Mouse (Mus musculus) adrenal gland, postnatal 10 days (tissue): ENCODE results near the gene Pitpnc1. TPM values are rescaled to one million over a fixed set of nuclear protein-coding genes. Genes with fewer than 3 reads are reported as not detected.
A peak's percentile ranks its signal among the peaks of the same experiment; 100 is the strongest.

Experiments
- DNase-seq: peaks from one replicate; pipeline ENCODE4 v3.0.0; 2021; ENCODE audit warnings: mixed read lengths
- total RNA-seq, 2 experiments: library from RNA; stranded (reverse); gene quantifications; 2 replicates each; pipeline ENCODE4 v1.2.3; 2021

The Pitpnc1 gene
- total RNA-seq, 2 experiments from 2014 or later = 28.3 to 40.3 TPM

- DNase-seq = no peak
These were observed 100.0 kb downstream of the Pitpnc1 start for GRCm38 (mm10) chr11:107370476-107370875.

DNA sequence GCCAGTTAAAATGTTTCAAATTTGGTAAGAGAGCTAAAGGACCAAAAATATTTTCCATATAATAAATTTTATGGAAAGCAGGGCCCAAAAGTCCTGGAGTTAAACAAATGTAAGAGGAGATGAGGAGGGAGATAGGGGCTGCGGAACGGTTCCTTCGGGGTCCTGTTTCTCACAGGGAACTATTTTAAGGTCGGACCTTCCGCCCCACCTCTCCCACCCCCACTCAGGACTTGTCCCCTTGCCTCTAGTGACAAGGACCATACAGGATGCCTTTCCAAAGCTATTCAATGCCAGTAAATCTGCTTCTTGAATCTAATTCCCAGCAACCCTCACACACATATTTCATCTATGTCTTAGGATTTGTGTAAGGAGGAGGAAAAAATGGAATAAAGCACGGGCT is 100.8 kb downstream of the Pitpnc1 start:
- no peak for DNase-seq

- DNase-seq = no peak
These were observed 104.4 kb downstream of the Pitpnc1 start for GRCm38 (mm10) chr11:107365938-107366712.

- DNase-seq = no peak
These were observed 111.8 kb downstream of the Pitpnc1 start for GRCm38 (mm10) chr11:107358695-107359094.

DNA sequence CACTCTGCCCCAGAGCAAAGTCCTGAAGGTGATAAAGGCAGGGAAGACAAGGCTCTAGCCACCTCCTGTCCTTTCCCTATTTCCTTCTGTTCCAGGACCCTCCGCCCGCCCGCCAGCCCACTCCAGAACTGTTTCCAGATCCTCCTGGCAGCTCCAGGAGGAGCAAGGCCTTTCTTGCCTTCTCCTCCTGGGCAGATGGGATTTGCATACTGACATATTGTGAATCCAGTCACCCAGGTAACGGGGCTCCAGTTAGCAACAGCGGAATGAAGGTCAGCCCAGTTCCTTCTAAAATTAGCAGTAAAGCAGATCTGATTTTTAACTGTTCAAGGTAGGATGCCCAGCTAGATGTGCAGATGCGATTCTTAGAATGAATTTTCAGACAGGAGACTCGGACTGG is 114.3 kb downstream of the Pitpnc1 start:
- DNase-seq = peak; percentile 34

- DNase-seq = no peak
These were observed 115.0 kb downstream of the Pitpnc1 start for GRCm38 (mm10) chr11:107355526-107355925.

- DNase-seq = peak; percentile 49
These were observed 115.9 kb downstream of the Pitpnc1 start for GRCm38 (mm10) chr11:107354499-107355143.

- DNase-seq = no peak
These were observed 117.9 kb downstream of the Pitpnc1 start for GRCm38 (mm10) chr11:107352596-107352995.

DNA sequence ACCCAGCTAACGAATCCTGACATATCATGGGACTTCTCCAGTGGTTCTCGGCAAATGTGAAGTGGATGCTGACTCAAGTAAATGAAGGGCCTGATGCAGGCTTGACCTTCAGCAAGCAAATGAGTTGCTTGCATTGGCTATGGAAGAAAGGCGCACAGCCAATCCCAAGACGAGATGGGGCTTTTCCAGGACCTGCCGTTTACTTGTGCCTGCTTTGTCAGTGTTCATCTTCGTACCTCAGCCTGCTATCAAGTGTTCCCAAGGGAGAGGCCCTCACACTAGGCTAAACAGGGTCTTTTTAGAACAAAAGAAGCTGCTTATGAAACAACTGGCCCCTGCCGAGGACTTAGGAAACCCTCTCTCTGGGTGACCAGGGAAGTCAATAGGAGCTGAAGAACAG is 120.7 kb downstream of the Pitpnc1 start:
- no peak for DNase-seq

- no peak for DNase-seq
These were observed 127.5 kb downstream of the Pitpnc1 start for GRCm38 (mm10) chr11:107343031-107343430.

GRCm38 (mm10) chr11:107342432-107342831 is 128.1 kb downstream of the Pitpnc1 start:
- DNase-seq = no peak

DNA sequence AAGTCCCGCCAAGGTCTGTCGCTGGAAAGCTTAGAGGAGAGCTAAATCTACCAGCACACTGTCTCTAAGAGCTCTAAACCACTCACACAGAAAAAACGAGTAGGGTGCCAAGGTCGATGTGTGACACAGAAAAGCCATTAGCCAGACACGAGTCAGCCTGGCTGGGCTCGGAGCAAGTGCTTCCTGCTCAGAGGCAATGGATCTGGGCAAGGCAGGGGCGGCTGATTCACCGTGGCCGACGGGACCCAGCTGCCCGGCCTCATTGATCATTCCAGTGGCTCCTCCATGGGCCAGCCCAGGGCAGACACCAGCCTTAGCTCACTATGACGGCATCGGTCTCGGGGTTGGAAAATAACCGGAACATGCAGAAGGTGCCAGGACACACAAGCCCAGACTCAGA is 129.2 kb downstream of the Pitpnc1 start:
- peak; percentile 80 for DNase-seq

GRCm38 (mm10) chr11:107340793-107341192 is 129.7 kb downstream of the Pitpnc1 start:
- DNase-seq = no peak

GRCm38 (mm10) chr11:107339224-107339805 is 131.2 kb downstream of the Pitpnc1 start:
- DNase-seq = peak; percentile 71

- DNase-seq = peak; percentile 29
These were observed 132.9 kb downstream of the Pitpnc1 start for GRCm38 (mm10) chr11:107337391-107338148.

GRCm38 (mm10) chr11:107335756-107336155 is 134.7 kb downstream of the Pitpnc1 start:
- peak; percentile 34 for DNase-seq

DNA sequence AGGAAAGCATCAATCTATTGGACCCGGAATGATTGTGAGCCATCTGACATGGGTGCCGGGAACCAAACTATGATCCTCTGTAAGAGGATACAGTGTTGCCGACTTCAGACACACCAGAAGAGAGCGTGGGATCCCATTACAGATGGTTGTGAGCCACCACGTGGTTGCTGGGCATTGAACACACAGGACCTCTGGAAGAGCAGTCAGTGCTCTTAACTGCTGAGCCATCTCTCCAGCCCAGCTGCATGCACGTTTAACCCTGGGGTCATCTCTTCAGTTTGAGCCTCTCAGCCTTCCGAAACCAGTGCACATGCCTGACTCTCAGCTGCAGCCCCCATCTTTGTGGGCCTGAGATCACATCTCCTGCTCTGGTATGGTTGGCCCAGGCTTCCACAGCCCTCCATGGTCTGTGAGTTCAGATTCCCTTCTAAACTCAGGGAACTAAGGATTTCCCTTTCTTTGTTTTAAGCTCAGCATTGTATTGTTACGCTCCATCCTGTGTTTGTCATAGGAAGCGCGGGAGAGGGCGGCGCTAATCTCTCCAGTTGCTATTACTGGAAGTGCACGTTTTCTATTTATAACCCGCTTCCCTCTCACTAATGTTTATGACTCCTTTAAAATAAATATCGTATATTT is 135.5 kb downstream of the Pitpnc1 start:
- peak; percentile 19 for DNase-seq

DNA sequence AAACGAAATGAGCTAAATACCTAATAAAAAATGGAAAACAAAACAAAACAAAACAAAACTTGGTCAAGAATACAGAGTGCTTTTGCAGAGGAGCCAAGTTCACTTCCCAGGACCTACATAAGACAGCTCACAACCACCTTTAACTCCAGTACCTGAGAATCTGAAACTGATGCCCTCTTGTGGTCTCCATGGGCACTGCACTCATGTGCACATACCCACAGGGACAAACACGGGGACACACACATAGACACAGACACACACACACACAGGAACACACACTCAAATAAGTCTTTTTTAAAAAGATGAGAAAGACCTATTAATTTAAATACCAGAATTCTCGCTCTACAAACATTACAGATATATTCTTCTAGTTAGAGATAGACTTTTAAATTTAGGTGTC is 137.6 kb downstream of the Pitpnc1 start:
- no peak for DNase-seq

- DNase-seq = no peak
These were observed 138.2 kb downstream of the Pitpnc1 start for GRCm38 (mm10) chr11:107332332-107332731.

DNA sequence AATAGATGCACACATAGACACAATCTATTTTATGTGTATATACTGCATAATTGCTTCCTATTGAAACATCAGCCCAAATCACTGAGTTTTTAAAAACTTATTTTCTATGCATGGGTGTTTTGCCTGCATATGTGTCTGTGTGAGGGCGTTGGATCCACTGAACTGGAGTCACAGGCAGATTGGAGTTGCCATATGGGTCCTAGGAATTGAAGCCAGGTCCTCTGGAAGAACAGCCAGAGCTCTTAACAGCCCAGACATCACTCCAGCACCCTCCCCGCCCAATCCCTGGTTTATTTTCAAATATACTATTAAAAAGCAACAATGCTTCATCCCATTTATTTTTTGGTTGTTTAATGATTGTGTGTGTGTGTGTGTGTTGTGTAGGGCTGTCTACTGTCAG is 139.1 kb downstream of the Pitpnc1 start:
- no peak for DNase-seq

- DNase-seq = no peak
These were observed 143.2 kb downstream of the Pitpnc1 start for GRCm38 (mm10) chr11:107327326-107327725.
